Mouse (Mus musculus) R1 (cell line): Measurements from ENCODE around the gene H2afb2.

Source experiments
- DNase-seq: peaks from one replicate; pipeline ENCODE4 v3.0.0-alpha.2; 2018; ENCODE audit warnings: low read depth, low spot score

H2afb2 gene

GRCm38 (mm10) chrX:116680878-116681277, at the start of gene H2afb2:
Gene H2afb2, plus strand, starts transcription at chrX:116681178.
- DNase-seq, result no peak
